Mouse (Mus musculus): Measurements from ENCODE around the gene Ubox5. TPM values are rescaled to one million over a fixed set of nuclear protein-coding genes. Genes with fewer than 3 reads are reported as not detected.

The Ubox5 gene
- polyA plus RNA-seq, 1 experiment from 2014 or later = 4.1 TPM

DNA sequence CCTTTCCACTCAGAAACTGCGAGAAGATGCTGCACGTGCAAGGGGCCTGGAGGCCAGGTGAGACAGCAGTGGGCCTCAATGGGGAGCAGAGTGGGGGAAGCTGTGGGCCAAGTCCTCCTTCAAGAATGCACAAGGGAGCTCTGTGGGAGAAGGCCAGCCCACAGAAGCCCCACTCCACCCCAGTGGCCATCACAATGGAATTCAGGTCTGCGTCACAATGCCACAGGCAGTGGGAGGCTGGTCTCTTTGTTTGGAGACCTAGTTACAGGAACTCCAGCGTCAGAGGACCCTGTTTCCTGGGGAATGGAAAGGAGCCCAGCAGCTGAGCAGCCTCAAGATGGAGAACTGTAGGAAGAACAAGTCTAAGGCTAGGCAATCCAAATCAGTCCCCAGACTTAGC is 40.7 kb downstream of the Ubox5 start:
- Histone ChIP-seq H3K9ac (ENCODE audit: low read depth, low read length) (no peak overlapping the region), H3K4me2 (ENCODE audit: low read depth, low read length) (no peak overlapping the region), H3K4me3 (ENCODE audit: low read depth, low read length) (no peak overlapping the region), H3K27me3 (ENCODE audit: control insufficient read depth, insufficient read depth, low read depth, low read length) (no peaks in the 10 kb centered on the region), H3K27ac (ENCODE audit: low read length) (no peak overlapping the region), H3K9me3 (replicated peaks; ENCODE audit: control insufficient read depth, low read length) (no peaks in the 10 kb centered on the region), H3K4me1 (ENCODE audit: control insufficient read depth, low read depth, low read length) (no peaks in the 10 kb centered on the region), H3K36me3 (ENCODE audit: control insufficient read depth, insufficient read depth) (no peaks in the 10 kb centered on the region)
- ATAC-seq (ENCODE audit: low read depth) = no peak
- 72% methylated on average over 4 of the region's 4 CpGs for WGBS (ENCODE audit: insufficient replicate concordance)

DNA sequence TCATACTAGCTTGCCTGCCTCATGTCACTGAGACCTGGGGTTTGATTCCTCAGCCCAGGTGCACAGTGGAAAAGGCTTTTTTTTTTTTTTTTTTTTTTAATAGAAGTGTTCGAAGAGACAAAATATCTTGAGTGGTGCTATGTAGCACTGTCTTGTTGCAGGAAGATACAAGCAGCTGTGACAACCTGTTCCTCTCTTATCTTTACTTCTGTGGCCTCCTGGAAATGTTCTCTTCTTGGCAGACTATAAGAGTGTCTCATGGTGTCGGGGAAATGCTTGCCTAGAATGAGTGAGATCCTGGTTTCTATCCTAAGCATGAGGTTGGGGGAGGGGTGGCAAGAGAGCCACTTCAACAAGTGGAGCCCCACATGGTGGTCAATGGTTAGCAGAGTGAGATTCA is 41.5 kb downstream of the Ubox5 start:
- H3K9me3 ChIP-seq (replicated peaks; ENCODE audit: control insufficient read depth, low read length) = no peaks in the 10 kb centered on the region
- ATAC-seq (ENCODE audit: low read depth) = no peak
- 30% methylated on average over 2 of the region's 2 CpGs for WGBS (ENCODE audit: insufficient replicate concordance)
- H3K36me3 ChIP-seq (ENCODE audit: control insufficient read depth, insufficient read depth) = no peaks in the 10 kb centered on the region
- H3K4me2 ChIP-seq (ENCODE audit: low read depth, low read length) = no peak overlapping the region
- no peak overlapping the region for H3K27ac ChIP-seq (ENCODE audit: low read length)
- H3K27me3 ChIP-seq (ENCODE audit: control insufficient read depth, insufficient read depth, low read depth, low read length) = no peaks in the 10 kb centered on the region
- no peak overlapping the region for H3K4me3 ChIP-seq (ENCODE audit: low read depth, low read length)
- H3K4me1 ChIP-seq (ENCODE audit: control insufficient read depth, low read depth, low read length) = no peaks in the 10 kb centered on the region
- H3K9ac ChIP-seq (ENCODE audit: low read depth, low read length) = no peak overlapping the region

DNA sequence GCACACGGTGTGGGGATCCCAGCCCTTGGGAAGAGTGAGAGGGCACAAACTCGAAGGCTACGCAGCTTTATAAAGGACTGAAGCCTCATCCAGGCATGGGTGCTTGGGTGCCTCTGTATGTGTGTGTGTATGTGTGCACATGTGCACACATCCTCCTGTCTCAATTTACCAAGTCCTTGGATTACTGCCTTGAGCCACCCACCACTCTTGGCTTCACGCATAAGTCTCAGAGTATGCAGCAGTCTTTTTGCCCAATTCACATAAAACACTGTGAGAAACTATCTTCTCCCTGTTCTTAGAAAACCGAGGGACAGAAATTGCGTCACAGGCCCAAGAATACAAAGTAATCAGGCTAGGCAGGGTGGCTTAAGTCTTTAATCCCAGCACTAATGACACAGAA is 43.8 kb downstream of the Ubox5 start:
- Histone ChIP-seq H3K27me3 (ENCODE audit: control insufficient read depth, insufficient read depth, low read depth, low read length) (peaks cover 15% of the 10 kb centered on the region), H3K36me3 (ENCODE audit: control insufficient read depth, insufficient read depth) (no peaks in the 10 kb centered on the region), H3K9ac (ENCODE audit: low read depth, low read length) (no peak overlapping the region), H3K27ac (ENCODE audit: low read length) (no peak overlapping the region), H3K4me2 (ENCODE audit: low read depth, low read length) (no peak overlapping the region), H3K9me3 (replicated peaks; ENCODE audit: control insufficient read depth, low read length) (no peaks in the 10 kb centered on the region), H3K4me3 (ENCODE audit: low read depth, low read length) (no peak overlapping the region), H3K4me1 (ENCODE audit: control insufficient read depth, low read depth, low read length) (no peaks in the 10 kb centered on the region)
- 61% methylated on average over 6 of the region's 6 CpGs for WGBS (ENCODE audit: insufficient replicate concordance)
- no peak for ATAC-seq (ENCODE audit: low read depth)

DNA sequence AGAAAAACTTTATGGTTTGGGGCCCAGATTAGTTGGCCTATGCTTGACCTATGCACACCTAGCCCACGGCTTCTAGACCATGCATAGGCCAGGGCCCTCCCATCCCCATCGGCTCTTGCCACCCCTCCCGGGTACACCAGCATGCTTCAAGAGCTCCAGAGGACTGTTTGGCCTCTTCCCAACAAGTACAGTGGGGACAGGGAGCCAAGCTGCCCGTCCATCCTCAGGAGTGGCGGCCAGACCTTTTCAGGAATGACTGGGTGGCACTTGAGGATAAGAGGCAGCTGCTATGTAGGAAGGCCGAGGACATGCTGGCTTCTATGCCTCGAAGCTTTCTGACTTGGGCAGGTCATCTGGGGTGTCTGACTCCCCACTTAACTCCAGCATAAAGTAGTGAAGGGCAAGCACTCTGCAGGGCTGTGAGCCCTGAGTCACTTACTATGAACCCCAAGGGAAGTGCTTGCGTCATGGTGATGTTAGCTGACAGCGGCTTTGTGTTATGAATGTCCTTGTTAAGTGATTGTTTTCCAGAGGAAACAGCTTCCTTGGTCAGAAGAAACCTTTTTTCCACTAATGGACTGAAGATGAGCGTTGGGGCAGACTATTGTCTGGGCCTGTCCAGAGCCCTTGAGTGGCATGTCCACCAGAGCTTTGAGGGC is 45.8 kb downstream of the Ubox5 start:
- Histone ChIP-seq H3K36me3 (ENCODE audit: control insufficient read depth, insufficient read depth) (no peaks in the 10 kb centered on the region), H3K27me3 (ENCODE audit: control insufficient read depth, insufficient read depth, low read depth, low read length) (peaks cover 35% of the 10 kb centered on the region), H3K9me3 (replicated peaks; ENCODE audit: control insufficient read depth, low read length) (no peaks in the 10 kb centered on the region), H3K9ac (ENCODE audit: low read depth, low read length) (no peak overlapping the region), H3K4me3 (ENCODE audit: low read depth, low read length) (no peak overlapping the region), H3K4me2 (ENCODE audit: low read depth, low read length) (no peak overlapping the region), H3K4me1 (ENCODE audit: control insufficient read depth, low read depth, low read length) (no peaks in the 10 kb centered on the region), H3K27ac (ENCODE audit: low read length) (no peak overlapping the region)
- ATAC-seq (ENCODE audit: low read depth) = no peak
- WGBS (ENCODE audit: insufficient replicate concordance) = 60% methylated on average over 10 of the region's 10 CpGs

DNA sequence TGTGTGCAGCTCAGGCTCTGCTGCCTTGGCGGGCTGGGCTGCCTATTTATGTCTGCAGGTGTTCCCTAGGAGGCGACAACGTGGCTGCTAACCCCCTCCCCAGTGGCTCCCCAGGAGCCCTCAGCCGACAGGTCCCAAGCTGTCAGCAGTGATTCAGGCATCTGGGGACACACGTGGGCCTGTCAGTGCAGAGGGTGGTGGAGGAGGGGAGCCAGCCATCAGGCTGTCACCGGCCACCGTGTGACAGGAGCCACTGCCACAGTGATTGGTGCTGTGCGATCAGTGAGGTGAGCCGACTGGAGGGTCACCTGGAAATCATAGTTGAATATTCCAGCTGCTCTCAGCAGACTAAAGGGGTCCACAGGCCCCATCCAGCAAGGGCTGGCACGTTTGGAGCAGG is 47.3 kb downstream of the Ubox5 start, which contains the start of gene Avp:
TSS of gene Avp (minus strand) at position 3 of the 400 bp plus-strand sequence.
- H3K4me1 ChIP-seq (ENCODE audit: control insufficient read depth, low read depth, low read length) = peaks cover 3% of the 10 kb centered on the region
- peaks cover 50% of the 10 kb centered on the region for H3K27me3 ChIP-seq (ENCODE audit: control insufficient read depth, insufficient read depth, low read depth, low read length)
- H3K9ac ChIP-seq (ENCODE audit: low read depth, low read length) = no peak within 1 kb of the TSS
- no peaks in the 10 kb centered on the region for H3K9me3 ChIP-seq (replicated peaks; ENCODE audit: control insufficient read depth, low read length)
- no peaks in the 10 kb centered on the region for H3K36me3 ChIP-seq (ENCODE audit: control insufficient read depth, insufficient read depth)
- no peak for ATAC-seq (ENCODE audit: low read depth)
- no peak within 1 kb of the TSS for H3K4me3 ChIP-seq (ENCODE audit: low read depth, low read length)
- no peak within 1 kb of the TSS for H3K27ac ChIP-seq (ENCODE audit: low read length)
- no peak within 1 kb of the TSS for H3K4me2 ChIP-seq (ENCODE audit: low read depth, low read length)
- 33% methylated on average over 10 of the region's 10 CpGs for WGBS (ENCODE audit: insufficient replicate concordance)

DNA sequence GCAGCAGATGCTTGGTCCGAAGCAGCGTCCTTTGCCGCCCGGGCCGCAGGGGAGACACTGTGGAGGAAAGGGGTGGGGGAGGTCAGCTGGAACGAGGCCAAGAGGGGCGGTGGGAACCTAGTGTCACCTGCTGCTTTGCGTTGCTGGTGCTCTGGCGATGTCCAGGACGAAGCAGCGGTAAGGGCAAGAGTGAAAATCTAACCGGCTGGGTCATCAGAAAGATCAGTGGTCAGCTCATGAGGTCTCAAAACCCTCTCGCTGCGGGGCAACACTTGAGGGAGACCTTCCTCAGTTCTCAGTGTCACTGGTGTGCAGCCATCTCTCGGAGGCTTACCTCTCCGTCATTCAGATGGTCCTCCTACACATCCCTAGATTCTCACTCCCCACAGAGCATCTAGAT is 48.6 kb downstream of the Ubox5 start:
- Histone ChIP-seq H3K36me3 (ENCODE audit: control insufficient read depth, insufficient read depth) (no peaks in the 10 kb centered on the region), H3K9ac (ENCODE audit: low read depth, low read length) (no peak overlapping the region), H3K4me1 (ENCODE audit: control insufficient read depth, low read depth, low read length) (peaks cover 6% of the 10 kb centered on the region), H3K27ac (ENCODE audit: low read length) (no peak overlapping the region), H3K4me2 (ENCODE audit: low read depth, low read length) (no peak overlapping the region), H3K9me3 (replicated peaks; ENCODE audit: control insufficient read depth, low read length) (no peaks in the 10 kb centered on the region), H3K27me3 (ENCODE audit: control insufficient read depth, insufficient read depth, low read depth, low read length) (peaks cover 63% of the 10 kb centered on the region), H3K4me3 (ENCODE audit: low read depth, low read length) (no peak overlapping the region)
- WGBS (ENCODE audit: insufficient replicate concordance) = 7% methylated on average over 16 of the region's 16 CpGs
- ATAC-seq (ENCODE audit: low read depth) = no peak

DNA sequence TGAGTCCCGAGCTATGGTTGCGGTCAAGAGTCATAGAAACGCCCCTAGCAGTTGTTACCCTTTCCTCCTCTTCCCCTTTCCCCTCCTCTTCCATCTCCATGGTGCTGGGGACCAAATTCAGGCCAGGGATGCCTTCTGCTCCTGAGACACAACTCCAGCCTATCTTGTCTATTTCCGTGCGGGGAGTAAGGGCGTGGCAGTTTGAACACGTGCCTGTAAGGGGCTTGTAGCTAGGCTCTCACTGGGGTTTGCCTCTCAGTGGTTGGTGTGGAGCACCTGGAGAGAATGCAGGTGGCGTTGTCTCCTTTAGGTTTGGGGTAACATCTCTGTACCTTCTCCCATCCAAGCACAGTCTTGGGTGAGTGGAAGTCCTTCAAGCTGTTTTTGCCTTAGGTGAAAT is 50.0 kb downstream of the Ubox5 start:
- Histone ChIP-seq H3K4me3 (ENCODE audit: low read depth, low read length) (no peak overlapping the region), H3K27me3 (ENCODE audit: control insufficient read depth, insufficient read depth, low read depth, low read length) (peaks cover 75% of the 10 kb centered on the region)

DNA sequence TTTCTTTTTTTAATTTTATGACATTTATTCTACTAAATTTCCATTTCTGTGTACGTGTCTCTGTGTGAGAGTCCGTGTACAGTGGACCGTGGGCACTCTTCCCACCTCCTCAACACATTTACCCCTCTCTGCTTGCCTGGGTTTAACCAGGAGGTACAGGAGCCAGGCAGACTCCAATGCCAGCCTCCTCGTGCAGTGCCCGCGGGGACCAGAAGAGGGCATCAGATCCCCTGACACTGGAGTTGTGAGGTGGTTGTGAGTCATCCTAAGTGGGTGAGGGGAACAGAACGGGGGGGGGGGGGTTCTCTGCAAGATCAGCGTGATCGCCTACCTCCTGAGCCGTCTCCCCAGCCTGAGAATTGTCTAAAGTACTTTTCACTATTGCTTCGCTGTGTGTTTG is 51.7 kb downstream of the Ubox5 start:
- H3K4me2 ChIP-seq (ENCODE audit: low read depth, low read length) = no peak overlapping the region
- no peaks in the 10 kb centered on the region for H3K36me3 ChIP-seq (ENCODE audit: control insufficient read depth, insufficient read depth)
- H3K9ac ChIP-seq (ENCODE audit: low read depth, low read length) = no peak overlapping the region
- ATAC-seq (ENCODE audit: low read depth) = no peak
- peaks cover 78% of the 10 kb centered on the region for H3K27me3 ChIP-seq (ENCODE audit: control insufficient read depth, insufficient read depth, low read depth, low read length)
- H3K27ac ChIP-seq (ENCODE audit: low read length) = no peak overlapping the region
- WGBS (ENCODE audit: insufficient replicate concordance) = 6% methylated on average over 11 of the region's 11 CpGs
- no peak overlapping the region for H3K4me3 ChIP-seq (ENCODE audit: low read depth, low read length)
- no peaks in the 10 kb centered on the region for H3K9me3 ChIP-seq (replicated peaks; ENCODE audit: control insufficient read depth, low read length)
- H3K4me1 ChIP-seq (ENCODE audit: control insufficient read depth, low read depth, low read length) = peaks cover 6% of the 10 kb centered on the region

More for the DNA sequence above, 50.0 kb downstream of the Ubox5 start:
- Histone ChIP-seq H3K4me1 (ENCODE audit: control insufficient read depth, low read depth, low read length) (peaks cover 6% of the 10 kb centered on the region), H3K27ac (ENCODE audit: low read length) (no peak overlapping the region), H3K4me2 (ENCODE audit: low read depth, low read length) (no peak overlapping the region), H3K36me3 (ENCODE audit: control insufficient read depth, insufficient read depth) (no peaks in the 10 kb centered on the region), H3K9me3 (replicated peaks; ENCODE audit: control insufficient read depth, low read length) (no peaks in the 10 kb centered on the region), H3K9ac (ENCODE audit: low read depth, low read length) (no peak overlapping the region)
- no peak for ATAC-seq (ENCODE audit: low read depth)
- 4% methylated on average over 8 of the region's 8 CpGs for WGBS (ENCODE audit: insufficient replicate concordance)

DNA sequence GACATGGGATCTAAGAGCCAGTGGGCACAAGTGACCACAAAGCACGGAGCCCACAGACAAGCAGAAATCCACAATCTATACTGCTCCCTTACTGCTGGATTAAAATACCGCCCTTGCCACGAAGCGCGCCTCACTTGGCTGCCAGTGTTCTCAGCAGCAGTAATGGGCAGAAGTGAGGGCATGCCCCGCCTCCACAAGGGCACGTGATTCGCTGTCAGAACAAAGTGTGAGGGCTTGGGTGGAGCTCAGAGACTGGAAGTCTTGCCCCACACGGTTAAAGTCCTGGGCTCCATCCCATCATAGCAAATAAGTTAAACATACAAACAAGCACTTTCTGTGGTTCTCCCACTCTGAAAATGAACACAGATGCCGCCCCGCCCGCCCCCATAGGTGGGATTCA is 52.2 kb downstream of the Ubox5 start:
- Histone ChIP-seq H3K36me3 (ENCODE audit: control insufficient read depth, insufficient read depth) (no peaks in the 10 kb centered on the region), H3K4me3 (ENCODE audit: low read depth, low read length) (no peak overlapping the region), H3K27me3 (ENCODE audit: control insufficient read depth, insufficient read depth, low read depth, low read length) (peaks cover 78% of the 10 kb centered on the region), H3K4me2 (ENCODE audit: low read depth, low read length) (peak overlapping the region; percentile 42; the same call in 1 of the 2 replicates), H3K9me3 (replicated peaks; ENCODE audit: control insufficient read depth, low read length) (no peaks in the 10 kb centered on the region), H3K27ac (ENCODE audit: low read length) (no peak overlapping the region), H3K4me1 (ENCODE audit: control insufficient read depth, low read depth, low read length) (peaks cover 6% of the 10 kb centered on the region), H3K9ac (ENCODE audit: low read depth, low read length) (no peak overlapping the region)
- 3% methylated on average over 12 of the region's 12 CpGs for WGBS (ENCODE audit: insufficient replicate concordance)
- ATAC-seq (ENCODE audit: low read depth) = peak; percentile 79

Measured in liver, embryonic 16.5 days (tissue).